Mouse (Mus musculus) liver, embryonic 14.5 days (tissue): ENCODE measurements around the gene Def6. TPM values are rescaled to one million over a fixed set of nuclear protein-coding genes. Genes with fewer than 3 reads are reported as not detected.

Experiments used
- ATAC-seq: fragments of 200-750 bp; cut with Nextera tagmentation; 2 replicates; pipeline ENCODE4 v1.8.0; 2017; ENCODE audit warnings: moderate number of reproducible peaks, mild to moderate bottlenecking, moderate library complexity; ENCODE audit not compliant: insufficient read depth
- DNase-seq, 3 experiments: peaks; one replicate each; pipeline ENCODE4 v3.0.0-alpha.2; 2012 to 2013; ENCODE audit warnings: low read depth in 3 of 3, low spot score in 3 of 3
- H3K27ac ChIP-seq: fragments of 300-500 bp; sonication (generic); 2 replicates; pipeline ENCODE4 v1.5.1; 2014; ENCODE audit warnings: moderate library complexity, mild to moderate bottlenecking, control low read depth, inconsistent platforms
- H3K27me3 ChIP-seq: fragments of 300-500 bp; sonication (generic); 2 replicates; pipeline ENCODE4 v1.6.1; 2014; ENCODE audit warnings: mild to moderate bottlenecking, low read length, moderate library complexity; ENCODE audit not compliant: control insufficient read depth, insufficient read depth
- H3K36me3 ChIP-seq: fragments of 300-500 bp; sonication (generic); replicated peaks from 2 replicates; pipeline ENCODE4 v1.6.1; 2014; ENCODE audit warnings: low read depth; ENCODE audit not compliant: control insufficient read depth, insufficient read depth
- H3K4me1 ChIP-seq, 2 experiments: fragments of 200-500 bp in 1 of 2; fragments of 300-500 bp in 1 of 2; sonication (generic) in 1 of 2; replicated peaks; 2 replicates each; pipeline ENCODE4 v1.6.1; 2012 to 2014; ENCODE audit warnings: antibody characterized with exemption in 1 of 2, inconsistent platforms in 1 of 2, low read length in 1 of 2; ENCODE audit not compliant: control insufficient read depth in 2 of 2, insufficient read depth in 2 of 2
- H3K4me2 ChIP-seq: fragments of 300-500 bp; sonication (generic); 2 replicates; pipeline ENCODE4 v1.6.1; 2014; ENCODE audit warnings: low read depth, mild to moderate bottlenecking, control low read depth, moderate library complexity
- H3K4me3 ChIP-seq, 2 experiments: fragments of 200-500 bp in 1 of 2; fragments of 300-500 bp in 1 of 2; sonication (generic) in 1 of 2; 2 replicates each; pipeline ENCODE4 v1.5.1; 2012 to 2014; ENCODE audit warnings: low read depth in 2 of 2, low read length in 2 of 2, mild to moderate bottlenecking in 2 of 2, control low read depth in 1 of 2, inconsistent platforms in 1 of 2, moderate library complexity in 1 of 2; ENCODE audit not compliant: insufficient read depth in 1 of 2
- H3K9ac ChIP-seq: fragments of 300-500 bp; sonication (generic); replicated peaks from 2 replicates; pipeline ENCODE4 v1.6.1; 2014; ENCODE audit warnings: mild to moderate bottlenecking, control low read depth, moderate library complexity
- H3K9me3 ChIP-seq: fragments of 300-500 bp; sonication (generic); 2 replicates; pipeline ENCODE4 v1.6.1; 2016; ENCODE audit warnings: low read length, mixed read lengths; ENCODE audit not compliant: control insufficient read depth
- CTCF ChIP-seq: IDR thresholded peaks from 2 replicates; pipeline ENCODE4 v1.5.1; 2016; ENCODE audit warnings: antibody characterized with exemption, low read depth, control low read depth
- EP300 ChIP-seq: IDR thresholded peaks from 2 replicates; pipeline ENCODE4 v1.6.1; 2016; ENCODE audit warnings: antibody characterized with exemption, low read depth
- WGBS: fragments of 180-500 bp; shearing (Covaris S2); extraction: QIAGEN DNeasy Blood & Tissue Kit; methylation state at CpG from one replicate; pipeline ENCODE4 v1.1.7; 2014; ENCODE audit not compliant: insufficient replicate concordance; 5-methylcytosine and 5-hydroxymethylcytosine counted together
- polyA plus RNA-seq, 2 experiments: library from polyadenylated mRNA; depleted of rRNA in 1 of 2; stranded (reverse) in 1 of 2; unstranded in 1 of 2; fragments of >200 nt; fragmentation: Nextera tagmentation in 1 of 2; extraction: Ambion mirVana in 1 of 2; gene quantifications; 2 replicates each; pipeline versions ENCODE4 v1.2.1 to v1.2.3; 2012 to 2014

The Def6 gene
- polyA plus RNA-seq, 2 experiments = 5.7 to 10.4 TPM

DNA sequence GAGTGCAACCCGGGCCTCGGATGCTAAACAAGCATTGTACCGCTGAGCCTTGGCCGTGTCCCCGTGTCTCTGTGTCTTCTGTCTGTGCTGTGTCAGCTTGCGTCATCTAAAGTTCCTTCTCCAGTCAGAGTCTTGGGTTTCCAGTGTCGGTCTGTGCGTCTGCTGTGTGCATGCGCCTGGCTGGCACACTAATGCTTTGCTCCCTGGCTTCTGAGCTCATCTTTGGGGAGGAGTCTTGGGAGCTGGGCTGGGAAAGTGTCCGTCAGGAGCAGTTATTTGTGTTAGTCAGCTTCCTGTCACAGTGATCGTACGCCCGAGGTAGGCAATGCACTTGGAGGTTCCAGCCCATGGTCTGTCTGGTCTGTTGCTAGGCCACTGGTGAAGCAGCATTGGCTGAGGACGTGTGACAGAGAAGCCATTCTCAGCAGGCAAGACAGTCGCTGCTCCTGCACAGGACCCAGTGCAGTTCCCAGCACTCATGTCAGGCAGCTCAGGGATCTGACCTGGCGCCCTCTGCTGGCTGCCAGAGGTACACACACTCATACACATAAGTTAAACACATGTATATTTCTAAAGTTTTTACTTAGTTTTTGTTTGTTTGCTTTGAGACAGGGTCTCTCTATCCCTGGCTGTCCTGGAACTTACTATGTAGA is 52.4 kb downstream of the Def6 start:
- ATAC-seq (peak; percentile 40; the same call in 1 of the 2 replicates), DNase-seq (no peak)
- H3K27ac ChIP-seq = no peak overlapping the region

DNA sequence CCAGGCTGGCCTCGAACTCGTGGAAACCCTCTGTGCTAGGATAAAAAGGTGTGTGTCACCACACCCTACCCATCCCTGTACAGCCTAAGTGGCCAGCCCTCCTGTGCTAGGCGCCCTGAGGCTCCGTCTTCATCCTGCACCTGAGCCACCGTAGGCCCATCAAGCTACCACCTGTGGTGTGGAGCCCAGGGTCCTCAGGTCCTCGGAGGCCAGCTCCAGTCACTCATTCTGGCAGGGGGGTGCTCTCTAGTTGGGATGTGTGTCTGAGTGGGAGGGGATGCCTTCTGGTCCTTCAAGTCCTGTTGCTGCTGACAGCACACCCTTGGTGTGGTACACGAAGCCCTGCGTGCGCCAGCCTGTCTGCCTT is 52.9 kb downstream of the Def6 start:
- Histone ChIP-seq H3K4me1 (peaks cover 0 to 18% of the 10 kb centered on the region in 2 experiments; a peak in 2 of 4 replicates), H3K36me3 (no peaks in the 10 kb centered on the region), H3K4me3 (no peak overlapping the region), H3K9ac (no peak overlapping the region), H3K27me3 (no peaks in the 10 kb centered on the region), H3K27ac (no peak overlapping the region), H3K4me2 (no peak overlapping the region), H3K9me3 (no peaks in the 10 kb centered on the region)
- DNase-seq = no peak
- WGBS = 78% methylated on average over 9 of the region's 9 CpGs
- TF ChIP-seq EP300 (no peak), CTCF (no peak)
- no peak for ATAC-seq

More for the DNA sequence above, 52.4 kb downstream of the Def6 start:
- no peak overlapping the region for H3K4me3 ChIP-seq
- peaks cover 0 to 20% of the 10 kb centered on the region in 2 experiments; a peak in 2 of 4 replicates for H3K4me1 ChIP-seq
- no peaks in the 10 kb centered on the region for H3K27me3 ChIP-seq
- no peak overlapping the region for H3K9ac ChIP-seq
- 60% methylated on average over 16 of the region's 16 CpGs for WGBS
- H3K4me2 ChIP-seq = no peak overlapping the region
- TF ChIP-seq EP300 = no peak
- TF ChIP-seq CTCF = peak; percentile 88
- no peaks in the 10 kb centered on the region for H3K36me3 ChIP-seq
- H3K9me3 ChIP-seq = no peaks in the 10 kb centered on the region

DNA sequence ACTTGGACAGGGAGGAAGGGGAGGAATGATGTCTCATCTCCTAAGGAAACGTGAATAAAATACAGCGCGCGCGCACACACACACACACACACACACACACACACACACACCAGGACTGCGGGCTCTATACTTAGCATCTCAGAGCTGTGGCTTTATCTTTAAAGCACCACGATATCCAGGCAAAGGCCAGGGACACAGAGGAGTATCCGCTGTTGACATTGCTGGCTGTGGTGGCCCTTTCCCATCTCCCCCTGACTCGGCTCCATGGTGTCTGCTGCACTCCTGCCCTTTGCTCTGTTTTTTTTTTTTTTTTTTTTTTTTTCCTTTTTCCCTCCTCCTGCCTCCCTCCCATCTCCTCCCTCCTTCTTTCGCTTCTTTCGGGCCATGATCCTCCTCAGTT is 54.2 kb downstream of the Def6 start:
- no peak overlapping the region for H3K9ac ChIP-seq
- ATAC-seq = peak; percentile 27
- no peak for TF ChIP-seq CTCF
- TF ChIP-seq EP300 = no peak
- H3K4me2 ChIP-seq = no peak overlapping the region
- no peaks in the 10 kb centered on the region for H3K36me3 ChIP-seq
- H3K4me1 ChIP-seq = peaks cover 0 to 9% of the 10 kb centered on the region in 2 experiments; a peak in 2 of 4 replicates
- H3K27me3 ChIP-seq = no peaks in the 10 kb centered on the region
- no peak overlapping the region for H3K4me3 ChIP-seq
- 73% methylated on average over 11 of the region's 11 CpGs for WGBS
- no peaks in the 10 kb centered on the region for H3K9me3 ChIP-seq
- no peak for DNase-seq
- H3K27ac ChIP-seq = no peak overlapping the region

DNA sequence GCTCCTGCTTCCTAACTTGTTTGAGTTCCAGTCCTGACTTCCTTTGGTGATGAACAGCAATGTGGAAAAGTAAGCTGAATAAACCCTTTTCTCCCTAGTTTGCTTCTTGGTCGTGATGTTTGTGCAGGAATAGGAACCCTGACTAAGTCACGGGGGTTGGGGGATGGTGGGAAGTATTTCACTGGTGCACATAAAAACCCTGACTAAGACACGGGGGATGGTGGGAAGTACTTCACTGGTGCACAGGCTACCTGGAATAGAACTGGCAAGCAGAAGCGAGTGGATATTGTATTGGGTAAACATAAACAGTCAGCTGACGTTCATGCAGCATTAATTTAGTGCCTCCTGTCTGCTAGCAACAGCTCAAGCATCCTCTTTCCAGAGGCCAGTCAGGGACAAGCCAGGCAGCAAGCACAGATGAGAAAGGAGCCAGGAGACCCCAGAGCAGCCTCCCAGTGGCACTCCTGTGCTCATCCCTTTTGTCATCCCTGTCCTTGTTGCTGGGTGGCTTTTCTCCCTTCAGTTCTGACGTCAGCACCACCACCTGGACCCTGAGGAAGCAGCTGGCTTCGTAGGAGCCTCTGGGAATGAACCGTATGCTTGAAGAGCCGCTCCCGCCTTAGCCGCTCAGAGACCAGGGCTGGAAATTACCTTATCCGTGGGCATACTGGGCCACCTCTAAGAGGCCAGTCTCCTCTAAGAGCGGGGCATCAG is 55.8 kb downstream of the Def6 start:
- Histone ChIP-seq H3K36me3 (no peaks in the 10 kb centered on the region), H3K27ac (no peak overlapping the region), H3K9me3 (no peaks in the 10 kb centered on the region), H3K4me3 (no peak overlapping the region), H3K9ac (no peak overlapping the region), H3K4me2 (no peak overlapping the region), H3K27me3 (no peaks in the 10 kb centered on the region), H3K4me1 (peaks cover 0 to 4% of the 10 kb centered on the region in 2 experiments; a peak in 1 of 4 replicates)
- 67% methylated on average over 13 of the region's 13 CpGs for WGBS
- TF ChIP-seq CTCF (no peak), EP300 (no peak)
- DNase-seq (no peak), ATAC-seq (no peak)

DNA sequence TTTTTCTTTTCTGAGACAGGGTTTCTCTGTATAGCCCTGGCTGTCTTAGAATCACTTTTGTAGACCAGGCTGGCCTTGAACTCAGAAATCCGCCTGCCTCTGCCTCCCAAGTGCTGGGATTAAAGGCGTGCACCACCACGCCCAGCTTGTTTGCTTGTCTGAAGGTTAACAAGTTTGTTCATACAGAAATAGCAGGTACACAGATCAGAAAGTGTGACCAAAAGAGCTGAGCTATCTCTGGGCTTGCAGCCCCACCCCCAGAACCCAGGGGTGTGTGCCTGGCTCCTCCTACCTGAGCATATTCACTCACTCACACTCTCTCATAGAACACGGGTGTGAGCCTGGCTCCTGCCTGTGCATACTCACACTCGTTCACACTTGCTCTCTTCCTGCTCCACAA is 59.7 kb downstream of the Def6 start:
- H3K36me3 ChIP-seq = no peaks in the 10 kb centered on the region
- H3K4me1 ChIP-seq = peaks cover 0 to 7% of the 10 kb centered on the region in 2 experiments; a peak in 1 of 4 replicates
- no peak overlapping the region for H3K27ac ChIP-seq
- DNase-seq (no peak), ATAC-seq (no peak)
- H3K9ac ChIP-seq = no peak overlapping the region
- no peaks in the 10 kb centered on the region for H3K27me3 ChIP-seq
- WGBS = 64% methylated on average over 5 of the region's 5 CpGs
- H3K4me2 ChIP-seq = no peak overlapping the region
- H3K4me3 ChIP-seq = no peak overlapping the region
- no peaks in the 10 kb centered on the region for H3K9me3 ChIP-seq
- TF ChIP-seq CTCF (no peak), EP300 (no peak)
